Mouse (Mus musculus): Measurements from ENCODE around the gene Chd4.

- TF ChIP-seq CTCF (conservative IDR thresholded peaks at IDR 0.05; ENCODE audit: low read length) (no peak), NANOG (IDR thresholded peaks at IDR 0.05; ENCODE audit: borderline replicate concordance, low read length) (no peak), POU5F1 (IDR thresholded peaks at IDR 0.05; ENCODE audit: borderline replicate concordance, low read length) (no peak)
These were observed 457 bp downstream of the Chd4 start for GRCm38 (mm10) chr6:125096279-125096596.
